Mouse (Mus musculus): ENCODE measurements around the gene Slc25a21. TPM values are rescaled to one million over a fixed set of nuclear protein-coding genes. Genes with fewer than 3 reads are reported as not detected.

Gene Slc25a21
- total and polyA plus RNA-seq, 3 experiments, result 0.07 to 0.52 (median 0.40) TPM

DNA sequence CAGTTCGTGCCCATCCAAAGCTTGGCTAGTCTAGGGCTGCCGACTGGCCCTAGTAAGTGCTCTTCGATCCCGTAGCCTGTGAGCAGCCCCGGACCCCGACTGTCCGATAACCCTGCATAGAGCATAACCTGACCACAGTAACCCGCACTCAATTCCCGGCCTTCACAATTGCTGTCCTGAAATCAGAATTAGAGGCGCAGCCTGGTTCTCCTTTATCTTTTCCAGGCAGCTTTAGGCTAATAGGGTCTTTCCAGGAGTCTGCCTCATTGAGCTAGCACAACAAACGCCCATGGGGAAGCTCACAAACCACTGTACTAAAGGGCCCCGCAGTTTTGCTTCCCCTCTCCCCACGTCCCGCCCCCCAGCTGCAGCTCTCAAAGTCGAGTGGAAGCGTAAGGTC lies 506.9 kb downstream of the Slc25a21 start:
- DNase-seq, result no peak

DNA sequence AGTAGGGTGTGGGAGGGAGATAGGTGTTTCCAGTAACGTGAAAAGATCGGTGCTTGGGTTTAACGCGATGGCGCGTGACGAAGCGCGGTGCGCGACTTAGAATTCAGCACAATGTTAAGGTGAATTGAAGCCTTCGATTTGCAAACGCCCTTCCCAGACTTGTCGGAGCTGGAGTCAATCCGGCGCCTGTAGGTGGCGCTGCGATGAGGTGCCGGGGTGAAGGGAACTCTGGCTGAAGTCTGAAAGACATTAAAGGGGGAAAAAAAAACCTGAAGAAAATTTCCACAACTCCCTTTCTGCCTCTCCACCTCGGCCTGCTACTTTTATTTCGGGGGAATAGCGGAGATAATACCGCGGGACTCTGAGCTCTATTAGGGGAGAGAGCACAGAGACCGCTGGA lies 507.5 kb downstream of the Slc25a21 start:
- no peak for DNase-seq

- no peak for DNase-seq
These were observed 507.9 kb downstream of the Slc25a21 start for GRCm38 (mm10) chr12:56689331-56689730.

- DNase-seq, result no peak
These were observed 508.4 kb downstream of the Slc25a21 start for GRCm38 (mm10) chr12:56688920-56689319.

GRCm38 (mm10) chr12:56688482-56688840 lies 508.8 kb downstream of the Slc25a21 start:
- no peak for DNase-seq

- no peak for DNase-seq
These were observed 509.4 kb downstream of the Slc25a21 start for GRCm38 (mm10) chr12:56687640-56688481.

DNA sequence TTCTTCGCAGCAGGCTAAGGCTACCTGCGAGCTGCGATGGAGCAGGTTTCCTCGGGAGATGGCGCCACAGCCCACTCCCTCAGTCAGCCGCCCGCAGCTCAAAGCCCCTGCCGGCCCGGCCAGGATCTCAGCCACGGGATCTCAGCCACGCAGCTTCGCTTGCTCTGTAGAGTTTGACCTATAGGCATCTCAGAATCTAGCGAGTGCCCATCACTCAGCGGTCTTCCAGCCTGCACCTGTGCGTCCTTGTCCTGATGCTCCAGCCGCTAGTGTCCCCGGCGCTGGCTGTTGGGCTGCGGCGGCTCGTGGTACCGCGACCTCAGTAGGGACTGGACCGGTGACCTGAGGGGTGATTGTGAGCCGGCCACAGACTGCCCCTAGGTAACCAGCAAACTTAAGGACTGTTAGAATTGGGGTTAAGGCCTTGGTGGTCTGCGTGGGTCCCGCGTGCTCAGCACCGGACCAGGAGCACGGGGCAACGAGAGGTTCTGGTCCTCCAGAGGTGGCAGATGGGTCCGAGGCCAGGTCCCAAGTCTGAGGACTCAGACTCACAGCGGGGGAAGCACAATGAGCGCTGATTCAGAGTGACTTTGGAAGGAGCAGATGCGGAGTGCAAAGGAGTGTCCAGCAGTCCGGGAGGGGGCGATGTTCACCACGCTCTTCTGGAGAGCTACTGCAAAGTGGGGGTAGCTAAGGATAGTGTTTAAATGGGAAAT lies 516.0 kb downstream of the Slc25a21 start:
- DNase-seq, result no peak

DNA sequence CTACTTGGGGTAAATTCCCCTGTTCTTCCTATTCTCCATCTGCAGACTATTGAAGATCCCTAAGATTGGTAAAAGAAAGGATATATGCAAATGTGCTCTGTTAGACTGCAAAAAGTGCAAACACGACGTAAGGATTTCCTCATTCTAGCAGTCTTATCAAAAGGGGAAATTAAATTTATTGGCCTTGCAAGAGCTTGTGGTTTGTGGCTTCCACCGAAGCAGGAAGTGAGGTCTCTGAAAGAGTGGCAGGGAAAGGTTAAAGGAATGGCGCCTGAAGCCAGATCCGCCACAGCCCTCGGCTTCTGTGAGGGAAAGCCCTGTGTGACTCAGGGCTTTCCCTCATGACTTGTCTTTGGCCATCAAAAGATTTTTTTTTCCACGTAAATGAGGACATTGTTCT lies 519.7 kb downstream of the Slc25a21 start:
- no peak for DNase-seq

DNA sequence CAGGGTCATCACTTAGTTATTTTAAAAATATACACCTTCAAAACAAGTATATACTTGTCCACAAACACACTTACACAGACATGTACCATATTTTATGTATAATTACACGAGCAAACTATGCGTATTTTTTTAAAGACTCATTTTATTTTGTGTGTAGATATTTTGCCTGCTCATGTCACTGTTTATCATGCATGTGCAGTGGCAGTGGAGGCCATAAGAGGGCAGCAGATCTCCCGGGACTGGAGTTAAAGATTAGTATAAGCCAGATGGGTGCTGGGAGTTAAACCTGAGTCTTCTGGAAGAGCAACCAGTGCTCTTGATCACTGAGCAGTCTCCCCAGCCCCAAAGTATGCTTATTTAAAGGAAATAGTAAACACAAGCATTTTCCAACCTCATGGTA lies 522.5 kb downstream of the Slc25a21 start:
- DNase-seq, result no peak

DNA sequence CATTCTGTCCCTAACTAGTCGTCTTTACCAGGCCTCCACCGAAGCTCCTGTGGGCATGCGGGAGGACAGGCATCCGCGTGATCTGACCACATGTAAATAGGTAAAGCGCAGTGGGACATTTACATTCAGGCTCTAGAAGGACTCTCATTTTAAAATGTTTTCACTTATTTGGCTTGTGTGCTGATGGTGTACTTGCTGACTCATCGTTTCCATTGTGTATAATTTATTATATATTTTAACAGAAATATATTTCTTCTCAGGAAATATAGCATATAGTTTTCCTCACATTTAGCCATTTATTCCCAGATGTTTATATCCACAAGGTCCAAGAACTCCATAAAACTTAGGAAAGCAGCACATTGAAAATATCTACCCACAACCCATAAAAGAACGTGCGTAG lies 526.5 kb downstream of the Slc25a21 start:
- DNase-seq, result no peak

- no peak for DNase-seq
These were observed 527.7 kb downstream of the Slc25a21 start for GRCm38 (mm10) chr12:56669451-56670122.

Other genes with a start within 250 kb of the Slc25a21 start
- gene Prps1l3, start 32.9 kb upstream of the Slc25a21 start, total RNA-seq (2021), result 10 to 100 TPM; 33.2 to 39.3 TPM
- gene Prps1l3, start 32.9 kb upstream of the Slc25a21 start, polyA plus RNA-seq (2012; rRNA removed), result 12.5 and 13.0 TPM in 2 replicates
- gene Mipol1, start 33.0 kb upstream of the Slc25a21 start, total RNA-seq (2021), result 10 to 100 TPM in 1 of 2 experiments, 1 to 10 TPM in 1; 9.0 to 10.1 TPM
- gene Mipol1, start 33.0 kb upstream of the Slc25a21 start, polyA plus RNA-seq (2012; rRNA removed), result 1.5 and 1.9 TPM in 2 replicates

Data from adrenal gland, adult 2 months (tissue).